Mouse (Mus musculus) limb, embryonic 14.5 days (tissue): ENCODE results near the gene Has3. TPM values are rescaled to one million over a fixed set of nuclear protein-coding genes. Genes with fewer than 3 reads are reported as not detected.
A peak's percentile ranks its signal among the peaks of the same experiment; 100 is the strongest.

Source experiments
- ATAC-seq: fragments of 200-750 bp; cut with Nextera tagmentation; 2 replicates; pipeline ENCODE4 v1.8.0; 2017; ENCODE audit warnings: low read depth, moderate number of reproducible peaks, moderate TSS enrichment; ENCODE audit not compliant: low FRiP score
- DNase-seq: peaks from one replicate; pipeline ENCODE4 v3.0.0-alpha.2; 2015; ENCODE audit warnings: low spot score
- H3K27ac ChIP-seq: fragments of 300-500 bp; sonication (generic); replicated peaks from 2 replicates; pipeline ENCODE4 v1.5.1; 2014; ENCODE audit warnings: low read depth, mild to moderate bottlenecking, low read length, moderate library complexity, mixed read lengths
- H3K27me3 ChIP-seq: fragments of 300-500 bp; sonication (generic); 2 replicates; pipeline ENCODE4 v1.6.1; 2014; ENCODE audit warnings: low read length, mixed read lengths; ENCODE audit not compliant: control insufficient read depth, insufficient read depth
- H3K36me3 ChIP-seq: fragments of 300-500 bp; sonication (generic); 2 replicates; pipeline ENCODE4 v1.6.1; 2014; ENCODE audit warnings: mild to moderate bottlenecking, low read length, moderate library complexity, mixed read lengths; ENCODE audit not compliant: control insufficient read depth, insufficient read depth
- H3K4me1 ChIP-seq: fragments of 300-500 bp; sonication (generic); 2 replicates; pipeline ENCODE4 v1.6.1; 2014; ENCODE audit warnings: antibody characterized with exemption, low read length, mixed read lengths; ENCODE audit not compliant: control insufficient read depth, insufficient read depth
- H3K4me2 ChIP-seq: fragments of 300-500 bp; sonication (generic); replicated peaks from 2 replicates; pipeline ENCODE4 v1.6.1; 2014; ENCODE audit warnings: low read depth, mild to moderate bottlenecking, low read length, moderate library complexity; ENCODE audit not compliant: severe bottlenecking
- H3K4me3 ChIP-seq: fragments of 300-500 bp; sonication (generic); replicated peaks from 2 replicates; pipeline ENCODE4 v1.5.1; 2014; ENCODE audit warnings: low read length
- H3K9ac ChIP-seq: fragments of 300-500 bp; sonication (generic); 2 replicates; pipeline ENCODE4 v1.6.1; 2014; ENCODE audit warnings: mild to moderate bottlenecking, low read depth, low read length, moderate library complexity; ENCODE audit not compliant: severe bottlenecking
- H3K9me3 ChIP-seq: fragments of 300-500 bp; sonication (generic); 2 replicates; pipeline ENCODE4 v1.6.1; 2016; ENCODE audit warnings: low read length; ENCODE audit not compliant: control insufficient read depth
- POLR2A ChIP-seq: fragments of 200-500 bp; IDR thresholded peaks from 2 replicates; pipeline ENCODE4 v1.8.0; 2012; ENCODE audit warnings: inconsistent platforms, mild to moderate bottlenecking, moderate library complexity, borderline replicate concordance; ENCODE audit not compliant: insufficient read depth, insufficient read length; ENCODE audit errors: extremely low read depth
- WGBS: fragments of 180-500 bp; shearing (Covaris S2); extraction: QIAGEN DNeasy Blood & Tissue Kit; methylation state at CpG from one replicate; pipeline ENCODE4 v1.1.7; 2014; 5-methylcytosine and 5-hydroxymethylcytosine counted together
- polyA plus RNA-seq, 2 experiments: library from polyadenylated mRNA; depleted of rRNA in 1 of 2; stranded (reverse) in 1 of 2; unstranded in 1 of 2; fragments of >200 nt; fragmentation: Nextera tagmentation in 1 of 2; extraction: Ambion mirVana in 1 of 2; gene quantifications; 2 replicates each; pipeline versions ENCODE4 v1.2.1 to v1.2.3; 2012 to 2014

The Has3 gene
- polyA plus RNA-seq, 2 experiments: 0.58 to 2.0 TPM

DNA sequence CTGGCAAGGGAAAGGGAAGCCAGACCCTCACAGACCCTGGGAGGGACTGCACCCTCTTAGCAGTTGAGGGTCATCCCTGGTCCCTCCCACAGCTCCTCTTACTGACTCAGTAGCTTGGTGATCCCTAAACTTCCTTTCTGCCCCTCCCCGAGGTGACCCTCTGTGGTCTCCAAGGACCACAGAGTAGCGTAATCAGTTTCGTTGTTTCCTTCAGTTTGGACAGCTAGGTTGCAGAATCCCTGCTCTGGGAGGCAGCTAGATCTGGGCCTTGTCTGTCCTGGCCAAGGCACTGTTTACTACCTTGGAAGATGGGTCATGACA lies 14.8 kb upstream of the Has3 start:
- Histone ChIP-seq H3K9ac (no peak overlapping the region), H3K4me1 (no peaks in the 10 kb centered on the region), H3K27me3 (no peaks in the 10 kb centered on the region), H3K4me2 (no peak overlapping the region), H3K27ac (no peak overlapping the region), H3K9me3 (no peaks in the 10 kb centered on the region), H3K36me3 (0 out of 2 replicates have a peak, but pooled peaks cover 4% of the 10 kb centered on the region), H3K4me3 (no peak overlapping the region)
- no peak for DNase-seq
- 80% methylated on average over 3 of the region's 3 CpGs for WGBS
- no peak for ATAC-seq
- TF ChIP-seq POLR2A: no peak

DNA sequence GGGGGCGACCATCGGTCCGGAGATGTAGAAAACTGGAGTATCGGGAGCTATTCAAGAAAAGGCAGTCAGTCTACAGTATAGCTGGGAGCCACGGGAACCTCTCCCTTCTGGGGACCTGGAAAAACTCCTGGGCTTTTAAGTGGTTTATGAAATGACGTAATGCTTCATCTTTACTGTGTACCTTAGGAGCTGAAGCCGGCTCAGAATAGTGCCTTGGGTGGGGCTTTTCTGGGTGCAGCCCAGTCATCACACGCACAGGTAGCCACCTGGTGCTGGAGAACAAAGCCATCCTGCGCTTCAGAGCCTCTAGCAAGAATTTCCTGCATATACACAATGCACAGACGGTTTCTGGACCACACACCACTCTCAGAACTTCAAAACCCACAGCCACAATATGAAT lies 7.2 kb upstream of the Has3 start:
- no peak overlapping the region for H3K4me2 ChIP-seq
- H3K27me3 ChIP-seq: 0 out of 2 replicates have a peak, but pooled peaks cover 3% of the 10 kb centered on the region
- H3K4me3 ChIP-seq: no peak overlapping the region
- H3K9me3 ChIP-seq: no peaks in the 10 kb centered on the region
- no peaks in the 10 kb centered on the region for H3K36me3 ChIP-seq
- ATAC-seq (no peak), DNase-seq (no peak)
- H3K9ac ChIP-seq: no peak overlapping the region
- WGBS: 75% methylated on average over 10 of the region's 10 CpGs
- no peak overlapping the region for H3K27ac ChIP-seq
- TF ChIP-seq POLR2A: no peak
- H3K4me1 ChIP-seq: peaks cover 5% of the 10 kb centered on the region; the same call in 1 of the 2 replicates

DNA sequence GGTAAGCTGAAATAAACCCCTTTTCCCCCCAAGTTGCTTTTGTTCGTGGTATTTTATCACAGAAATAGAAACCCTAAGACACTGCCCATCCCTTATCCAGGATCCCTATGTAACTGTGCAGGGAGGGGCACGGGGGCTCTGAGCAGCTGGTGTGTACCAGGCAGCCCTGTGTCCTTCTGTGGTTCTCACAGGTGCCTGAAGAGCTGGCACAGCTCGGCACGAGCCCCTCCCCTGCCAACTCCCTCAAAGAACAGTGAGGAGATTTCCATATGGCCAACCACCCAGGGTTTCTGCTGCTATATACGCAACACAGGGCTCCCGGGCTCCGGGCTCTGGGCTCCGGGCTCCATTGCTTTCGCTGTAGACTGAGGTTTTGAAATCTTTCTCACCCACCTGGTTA lies 4.7 kb upstream of the Has3 start:
- Histone ChIP-seq H3K4me3 (no peak overlapping the region), H3K4me1 (peaks cover 8% of the 10 kb centered on the region), H3K9ac (no peak overlapping the region), H3K27ac (no peak overlapping the region), H3K9me3 (no peaks in the 10 kb centered on the region), H3K27me3 (peaks cover 12% of the 10 kb centered on the region; the same call in 1 of the 2 replicates), H3K4me2 (no peak overlapping the region), H3K36me3 (no peaks in the 10 kb centered on the region)
- DNase-seq (no peak), ATAC-seq (no peak)
- WGBS: 72% methylated on average over 9 of the region's 9 CpGs
- TF ChIP-seq POLR2A: no peak

GRCm38 (mm10) chr8:106870537-106871327 lies 690 bp downstream of the Has3 start:
- no peak for TF ChIP-seq POLR2A
- ATAC-seq (peak; percentile 41), DNase-seq (peak; percentile 17)
- no peaks in the 10 kb centered on the region for H3K9me3 ChIP-seq
- H3K27me3 ChIP-seq: peaks cover 44% of the 10 kb centered on the region
- H3K4me1 ChIP-seq: peaks cover 17% of the 10 kb centered on the region
- no peak overlapping the region for H3K27ac ChIP-seq
- H3K36me3 ChIP-seq: peaks cover 7% of the 10 kb centered on the region
- H3K4me2 ChIP-seq: peak overlapping the region; percentile 97
- peak overlapping the region; percentile 52 for H3K4me3 ChIP-seq
- peak overlapping the region; percentile 56 for H3K9ac ChIP-seq
- 2% methylated on average over 44 of the region's 63 CpGs for WGBS

GRCm38 (mm10) chr8:106871328-106871926 lies 1.4 kb downstream of the Has3 start:
- H3K27me3 ChIP-seq: peaks cover 44% of the 10 kb centered on the region
- no peaks in the 10 kb centered on the region for H3K9me3 ChIP-seq
- H3K27ac ChIP-seq: no peak overlapping the region
- peak overlapping the region; percentile 52 for H3K4me3 ChIP-seq
- H3K36me3 ChIP-seq: peaks cover 13% of the 10 kb centered on the region
- H3K9ac ChIP-seq: peak overlapping the region; percentile 56; the same call in 1 of the 2 replicates
- DNase-seq: peak; percentile 28
- no peak for TF ChIP-seq POLR2A
- peak overlapping the region; percentile 97 for H3K4me2 ChIP-seq
- peak; percentile 2; the same call in 1 of the 2 replicates for ATAC-seq
- peaks cover 17% of the 10 kb centered on the region for H3K4me1 ChIP-seq
- under 1% methylated on average over 15 of the region's 15 CpGs for WGBS
